Mouse (Mus musculus): Measurements from ENCODE around the gene Gtpbp1. TPM values are rescaled to one million over a fixed set of nuclear protein-coding genes. Genes with fewer than 3 reads are reported as not detected.
A peak's percentile ranks its signal among the peaks of the same experiment; 100 is the strongest.

Gene Gtpbp1
- polyA plus RNA-seq, 1 experiment from 2014 or later: 36.0 TPM

DNA sequence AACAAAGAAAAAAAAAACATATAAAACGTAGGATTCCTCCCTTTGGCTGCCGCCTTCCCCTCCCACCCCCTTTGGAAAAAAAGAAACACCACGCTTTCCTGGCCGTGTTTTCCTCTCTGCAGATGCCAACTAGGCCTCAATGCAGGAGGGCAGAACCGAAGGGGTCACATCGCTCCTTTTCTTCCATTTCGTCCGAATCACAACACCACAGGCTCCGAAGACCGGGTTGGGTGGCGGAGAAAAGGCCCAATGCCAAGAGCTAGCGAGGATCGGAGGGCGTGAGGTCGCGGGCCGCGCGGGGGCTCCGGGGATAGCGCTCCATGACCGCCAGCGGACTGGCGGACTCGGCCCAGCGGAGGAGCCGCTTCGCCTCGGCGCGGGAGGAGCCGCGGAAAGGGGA lies 3.5 kb upstream of the Gtpbp1 start:
- Histone ChIP-seq H3K9ac (peak overlapping the region; percentile 88), H3K4me3 (peak overlapping the region; percentile 87), H3K27me3 (no peaks in the 10 kb centered on the region), H3K27ac (peak overlapping the region; percentile 98), H3K36me3 (no peaks in the 10 kb centered on the region), H3K4me2 (peak overlapping the region; percentile 67), H3K9me3 (no peaks in the 10 kb centered on the region), H3K4me1 (peaks cover 68% of the 10 kb centered on the region)
- under 1% methylated on average over 33 of the region's 33 CpGs for WGBS
- ATAC-seq (ENCODE audit: insufficient number of reproducible peaks, low FRiP score, low TSS enrichment, low read depth): no peak

- H3K4me2 ChIP-seq: peak within 1 kb of the TSS; percentile 67
- H3K27ac ChIP-seq: peak within 1 kb of the TSS; percentile 98
- no peaks in the 10 kb centered on the region for H3K36me3 ChIP-seq
- H3K4me3 ChIP-seq: peak within 1 kb of the TSS; percentile 87
- ATAC-seq (ENCODE audit: insufficient number of reproducible peaks, low FRiP score, low TSS enrichment, low read depth): peak; percentile 68
- H3K9ac ChIP-seq: peak within 1 kb of the TSS; percentile 88
- H3K27me3 ChIP-seq: no peaks in the 10 kb centered on the region
- peaks cover 71% of the 10 kb centered on the region for H3K4me1 ChIP-seq
- under 1% methylated on average over 59 of the region's 72 CpGs for WGBS
- H3K9me3 ChIP-seq: no peaks in the 10 kb centered on the region
Observed at GRCm38 (mm10) chr15:79687646-79688267, 2.9 kb upstream of the Gtpbp1 start, which contains the start of gene Josd1. Gene Josd1, minus strand, starts transcription at chr15:79687919.

DNA sequence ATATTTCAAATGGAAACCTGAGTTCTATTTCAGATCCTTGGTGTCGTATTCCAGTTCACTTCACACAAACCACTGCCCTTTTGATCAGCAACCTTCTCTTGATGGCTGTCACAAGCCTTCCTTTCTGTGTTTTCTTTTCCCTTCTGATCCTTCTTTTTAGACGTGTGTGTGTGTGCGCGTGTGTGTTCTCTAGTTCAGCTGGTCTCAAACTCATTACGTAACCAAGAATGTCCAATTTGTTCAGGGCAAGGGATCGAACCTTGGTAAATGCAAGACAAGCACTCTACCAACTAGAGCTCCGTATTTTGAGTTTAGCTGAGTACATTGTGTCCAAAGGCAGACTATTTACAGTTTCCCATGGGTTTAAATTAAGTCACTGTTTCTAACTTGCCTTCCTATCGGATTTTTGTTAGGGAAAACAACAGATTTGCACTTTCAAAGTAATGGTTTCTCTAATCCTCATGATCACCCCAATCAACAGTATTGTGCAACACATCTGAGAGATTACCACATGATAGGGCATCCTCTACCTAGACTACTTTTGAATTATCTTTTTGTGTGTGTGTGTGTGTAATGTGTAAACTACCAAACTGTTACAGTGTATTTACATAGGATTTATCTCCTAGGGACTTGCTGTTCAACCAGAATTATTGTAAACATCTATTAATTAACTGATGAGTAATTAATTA lies 2.2 kb upstream of the Gtpbp1 start:
- WGBS: 4% methylated on average over 8 of the region's 8 CpGs
- H3K4me3 ChIP-seq: peak overlapping the region; percentile 87
- ATAC-seq (ENCODE audit: insufficient number of reproducible peaks, low FRiP score, low TSS enrichment, low read depth): no peak

GRCm38 (mm10) chr15:79689662-79690425 lies 801 bp upstream of the Gtpbp1 start:
- no peaks in the 10 kb centered on the region for H3K27me3 ChIP-seq
- H3K9ac ChIP-seq: no peak overlapping the region
- peaks cover 8% of the 10 kb centered on the region for H3K36me3 ChIP-seq
- H3K27ac ChIP-seq: peak overlapping the region; percentile 69
- WGBS: 11% methylated on average over 24 of the region's 24 CpGs
- no peak for ATAC-seq (ENCODE audit: insufficient number of reproducible peaks, low FRiP score, low TSS enrichment, low read depth)
- peak overlapping the region; percentile 93 for H3K4me2 ChIP-seq
- H3K4me1 ChIP-seq: peaks cover 51% of the 10 kb centered on the region
- peak overlapping the region; percentile 97 for H3K4me3 ChIP-seq
- no peaks in the 10 kb centered on the region for H3K9me3 ChIP-seq

More for the DNA sequence above, 2.2 kb upstream of the Gtpbp1 start:
- H3K27me3 ChIP-seq: no peaks in the 10 kb centered on the region
- H3K9ac ChIP-seq: peak overlapping the region; percentile 88; the same call in 1 of the 2 replicates
- peak overlapping the region; percentile 98 for H3K27ac ChIP-seq
- no peaks in the 10 kb centered on the region for H3K36me3 ChIP-seq
- H3K4me2 ChIP-seq: peak overlapping the region; percentile 67
- H3K4me1 ChIP-seq: peaks cover 66% of the 10 kb centered on the region
- H3K9me3 ChIP-seq: no peaks in the 10 kb centered on the region

- H3K36me3 ChIP-seq: peaks cover 17% of the 10 kb centered on the region
- under 1% methylated on average over 35 of the region's 53 CpGs for WGBS
- H3K9ac ChIP-seq: peak overlapping the region; percentile 83
- H3K27ac ChIP-seq: peak overlapping the region; percentile 87
- H3K4me2 ChIP-seq: peak overlapping the region; percentile 93
- peak overlapping the region; percentile 97 for H3K4me3 ChIP-seq
- peaks cover 39% of the 10 kb centered on the region for H3K4me1 ChIP-seq
- no peaks in the 10 kb centered on the region for H3K27me3 ChIP-seq
- H3K9me3 ChIP-seq: no peaks in the 10 kb centered on the region
- no peak for ATAC-seq (ENCODE audit: insufficient number of reproducible peaks, low FRiP score, low TSS enrichment, low read depth)
Observed at GRCm38 (mm10) chr15:79691023-79691508, 421 bp downstream of the Gtpbp1 start.

- peaks cover 27% of the 10 kb centered on the region for H3K36me3 ChIP-seq
- no peak for ATAC-seq (ENCODE audit: insufficient number of reproducible peaks, low FRiP score, low TSS enrichment, low read depth)
- H3K9ac ChIP-seq: no peak overlapping the region
- no peak overlapping the region for H3K4me2 ChIP-seq
- H3K4me3 ChIP-seq: peak overlapping the region; percentile 97
- no peak overlapping the region for H3K27ac ChIP-seq
- WGBS: 51% methylated on average over 5 of the region's 5 CpGs
- no peaks in the 10 kb centered on the region for H3K9me3 ChIP-seq
- H3K27me3 ChIP-seq: no peaks in the 10 kb centered on the region
- peaks cover 34% of the 10 kb centered on the region for H3K4me1 ChIP-seq
Observed at GRCm38 (mm10) chr15:79692334-79692733, 1.7 kb downstream of the Gtpbp1 start.

GRCm38 (mm10) chr15:79693740-79694139 lies 3.1 kb downstream of the Gtpbp1 start:
- Histone ChIP-seq H3K27me3 (no peaks in the 10 kb centered on the region), H3K9me3 (no peaks in the 10 kb centered on the region), H3K36me3 (peaks cover 29% of the 10 kb centered on the region), H3K9ac (no peak overlapping the region), H3K4me1 (peaks cover 29% of the 10 kb centered on the region), H3K4me2 (no peak overlapping the region), H3K27ac (no peak overlapping the region), H3K4me3 (no peak overlapping the region)
- no peak for ATAC-seq (ENCODE audit: insufficient number of reproducible peaks, low FRiP score, low TSS enrichment, low read depth)
- WGBS: 81% methylated on average over 11 of the region's 11 CpGs

DNA sequence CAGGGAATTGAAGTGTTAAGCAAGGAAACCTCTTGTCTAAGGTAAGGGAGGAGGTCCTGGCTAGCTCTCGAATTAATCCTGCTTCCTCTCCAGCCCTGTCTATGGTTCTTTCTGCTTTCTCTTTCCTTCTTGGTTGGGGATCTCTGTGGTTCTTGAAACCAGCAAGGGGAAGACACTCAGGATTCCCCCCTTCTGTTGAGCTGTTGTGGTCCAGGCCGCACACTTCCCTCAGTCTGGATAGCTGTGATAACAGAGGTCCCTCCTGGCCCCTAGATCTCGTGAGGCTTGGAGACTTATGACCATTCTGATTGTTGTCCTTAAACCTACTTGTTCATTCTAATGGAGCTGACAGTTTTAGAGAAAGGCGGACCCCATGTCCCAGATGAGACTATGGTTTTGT lies 3.9 kb downstream of the Gtpbp1 start:
- 87% methylated on average over 4 of the region's 4 CpGs for WGBS
- Histone ChIP-seq H3K9me3 (no peaks in the 10 kb centered on the region), H3K4me2 (no peak overlapping the region), H3K4me3 (no peak overlapping the region), H3K4me1 (peaks cover 26% of the 10 kb centered on the region), H3K9ac (no peak overlapping the region), H3K27me3 (no peaks in the 10 kb centered on the region), H3K27ac (no peak overlapping the region), H3K36me3 (peaks cover 32% of the 10 kb centered on the region)
- no peak for ATAC-seq (ENCODE audit: insufficient number of reproducible peaks, low FRiP score, low TSS enrichment, low read depth)

DNA sequence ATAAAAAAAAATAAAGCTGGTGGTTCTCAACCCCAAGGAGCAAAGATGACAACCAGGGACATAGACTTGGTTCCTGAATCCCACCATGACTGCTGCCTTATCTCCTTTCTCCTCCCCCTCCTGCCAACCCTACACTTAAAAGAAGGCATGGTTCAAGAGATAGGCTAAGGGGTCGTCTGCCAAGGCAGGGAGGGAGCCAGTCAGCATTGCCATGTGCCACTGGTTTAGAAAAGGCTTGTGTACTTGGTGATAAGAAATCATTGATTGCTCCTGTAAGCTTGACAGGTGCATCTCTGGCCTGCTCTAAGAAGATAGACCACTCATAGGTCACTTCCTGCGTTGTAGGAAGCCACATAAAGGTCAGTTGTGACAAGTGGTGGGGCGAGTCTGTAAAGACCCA lies 4.9 kb downstream of the Gtpbp1 start:
- H3K27me3 ChIP-seq: no peaks in the 10 kb centered on the region
- 63% methylated on average over 3 of the region's 3 CpGs for WGBS
- no peak overlapping the region for H3K9ac ChIP-seq
- peaks cover 19% of the 10 kb centered on the region for H3K4me1 ChIP-seq
- no peak for ATAC-seq (ENCODE audit: insufficient number of reproducible peaks, low FRiP score, low TSS enrichment, low read depth)
- no peaks in the 10 kb centered on the region for H3K9me3 ChIP-seq
- no peak overlapping the region for H3K27ac ChIP-seq
- no peak overlapping the region for H3K4me3 ChIP-seq
- no peak overlapping the region for H3K4me2 ChIP-seq
- peaks cover 33% of the 10 kb centered on the region for H3K36me3 ChIP-seq

DNA sequence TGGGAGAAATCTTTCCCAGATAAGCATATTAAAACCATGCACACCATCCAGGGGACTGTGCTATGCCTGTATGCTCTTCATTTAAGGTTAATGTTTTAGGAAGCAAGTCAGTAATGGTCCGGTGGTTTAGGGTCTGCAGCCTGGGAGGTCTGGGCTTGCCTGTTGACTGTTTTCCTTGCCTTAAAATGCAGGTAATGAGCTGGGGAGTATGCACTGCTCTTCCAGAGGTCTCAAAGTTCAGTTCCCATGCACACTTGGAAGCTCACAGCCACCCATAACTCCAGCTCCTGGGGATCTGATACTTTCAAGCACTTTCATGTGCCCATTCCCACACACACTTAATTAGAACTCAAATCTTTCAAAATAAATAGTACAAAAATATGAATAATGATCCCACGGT lies 5.9 kb downstream of the Gtpbp1 start:
- H3K27me3 ChIP-seq: no peaks in the 10 kb centered on the region
- peaks cover 33% of the 10 kb centered on the region for H3K36me3 ChIP-seq
- ATAC-seq (ENCODE audit: insufficient number of reproducible peaks, low FRiP score, low TSS enrichment, low read depth): no peak
- no peak overlapping the region for H3K4me2 ChIP-seq
- no peaks in the 10 kb centered on the region for H3K9me3 ChIP-seq
- 77% methylated on average over 2 of the region's 2 CpGs for WGBS
- H3K4me1 ChIP-seq: peaks cover 14% of the 10 kb centered on the region
- H3K9ac ChIP-seq: no peak overlapping the region
- no peak overlapping the region for H3K4me3 ChIP-seq
- no peak overlapping the region for H3K27ac ChIP-seq

DNA sequence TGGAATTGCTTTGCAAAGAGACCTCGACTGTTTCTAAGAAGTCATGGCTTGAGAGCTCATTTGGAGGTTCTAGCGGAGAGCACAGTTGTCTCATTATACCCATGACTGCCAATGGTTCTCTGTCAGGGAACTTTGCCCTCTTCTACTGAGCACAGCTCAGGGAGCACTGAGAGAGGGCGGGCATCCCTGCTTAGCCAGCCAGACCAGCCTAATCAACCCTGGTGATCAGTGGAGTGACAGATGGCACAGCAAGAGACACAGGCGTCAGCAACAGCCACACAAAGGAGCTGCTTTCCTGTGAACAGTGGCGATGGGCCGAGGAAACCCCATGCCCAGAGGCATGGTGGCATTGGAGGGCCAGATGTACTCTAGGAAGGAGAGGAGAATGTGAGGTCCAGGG lies 6.4 kb downstream of the Gtpbp1 start:
- peaks cover 8% of the 10 kb centered on the region for H3K4me1 ChIP-seq
- WGBS: 82% methylated on average over 6 of the region's 6 CpGs
- no peak overlapping the region for H3K4me3 ChIP-seq
- H3K4me2 ChIP-seq: no peak overlapping the region
- H3K9ac ChIP-seq: no peak overlapping the region
- peaks cover 33% of the 10 kb centered on the region for H3K36me3 ChIP-seq
- no peaks in the 10 kb centered on the region for H3K27me3 ChIP-seq
- no peak overlapping the region for H3K27ac ChIP-seq
- no peak for ATAC-seq (ENCODE audit: insufficient number of reproducible peaks, low FRiP score, low TSS enrichment, low read depth)
- H3K9me3 ChIP-seq: no peaks in the 10 kb centered on the region
